Mouse (Mus musculus) small intestine, adult 2 months (tissue): ENCODE results near the gene Il19. TPM values are rescaled to one million over a fixed set of nuclear protein-coding genes. Genes with fewer than 3 reads are reported as not detected.

Experiments
- H3K27ac ChIP-seq: fragments of 200-500 bp; 2 replicates; pipeline ENCODE4 v1.5.1; 2012; ENCODE audit warnings: low read depth, low read length, control low read depth, inconsistent platforms; ENCODE audit not compliant: insufficient read depth
- H3K27me3 ChIP-seq: fragments of 200-500 bp; 2 replicates; pipeline ENCODE4 v1.6.1; 2012; ENCODE audit warnings: mild to moderate bottlenecking, moderate library complexity, low read length, inconsistent platforms; ENCODE audit not compliant: control insufficient read depth, insufficient read depth
- H3K36me3 ChIP-seq: fragments of 200-500 bp; 2 replicates; pipeline ENCODE4 v1.6.1; 2012; ENCODE audit warnings: mild to moderate bottlenecking, low read length, control low read depth, inconsistent platforms; ENCODE audit not compliant: control insufficient read depth, insufficient read depth
- H3K4me1 ChIP-seq: fragments of 200-500 bp; 2 replicates; pipeline ENCODE4 v1.6.1; 2012; ENCODE audit warnings: low read length, inconsistent platforms, mixed read lengths; ENCODE audit not compliant: control insufficient read depth, insufficient read depth, insufficient read length
- H3K4me3 ChIP-seq: fragments of 200-500 bp; 2 replicates; pipeline ENCODE4 v1.5.1; 2012; ENCODE audit warnings: low read depth, mild to moderate bottlenecking, control low read depth, inconsistent platforms, low read length, moderate library complexity
- CTCF ChIP-seq: fragments of 200-500 bp; IDR thresholded peaks from 2 replicates; pipeline ENCODE4 v1.5.1; 2012; ENCODE audit warnings: low read depth, mild to moderate bottlenecking, control low read depth, inconsistent platforms, low read length, moderate library complexity, mixed read lengths; ENCODE audit not compliant: insufficient replicate concordance, insufficient read length; ENCODE audit errors: extremely low read depth
- POLR2A ChIP-seq: fragments of 200-500 bp; IDR thresholded peaks from 2 replicates; pipeline ENCODE4 v1.6.1; 2012; ENCODE audit warnings: low read depth, mild to moderate bottlenecking, control low read depth, inconsistent platforms, low read length, moderate library complexity
- WGBS: fragments of 180-500 bp; shearing (Covaris S2); methylation state at CpG from one replicate; pipeline ENCODE4 v1.1.7; 2018; 5-methylcytosine and 5-hydroxymethylcytosine counted together
- polyA plus RNA-seq: library from polyadenylated mRNA; depleted of rRNA; stranded (reverse); fragments of >200 nt; gene quantifications from 2 replicates; pipeline ENCODE4 v1.2.3, GENCODE M21; 2012; rRNA removed

The Il19 gene
- polyA plus RNA-seq: not detected in 2 replicates

GRCm38 (mm10) chr1:130940065-130940687 lies at the start of gene Il19:
Il19 (minus strand) TSS chr1:130940115.
- TF ChIP-seq POLR2A (no peak), CTCF (no peak)
- Histone ChIP-seq H3K4me3 (no peak within 1 kb of the TSS), H3K27ac (no peak within 1 kb of the TSS), H3K36me3 (no peaks in the 10 kb centered on the region), H3K4me1 (no peaks in the 10 kb centered on the region), H3K27me3 (no peaks in the 10 kb centered on the region)
- 66% methylated on average over 4 of the region's 4 CpGs for WGBS

- Histone ChIP-seq H3K27ac (peak overlapping the region; percentile 58), H3K4me1 (no peaks in the 10 kb centered on the region; the same call in 1 of the 2 replicates), H3K27me3 (no peaks in the 10 kb centered on the region), H3K36me3 (no peaks in the 10 kb centered on the region), H3K4me3 (no peak overlapping the region)
- TF ChIP-seq POLR2A: no peak
- no peak for TF ChIP-seq CTCF
- 8% methylated on average over 3 of the region's 3 CpGs for WGBS
Measured at GRCm38 (mm10) chr1:130989331-130989730, 49.4 kb upstream of the Il19 start.

GRCm38 (mm10) chr1:130987418-130987817 lies 47.5 kb upstream of the Il19 start:
- H3K4me3 ChIP-seq: no peak overlapping the region
- no peaks in the 10 kb centered on the region for H3K27me3 ChIP-seq
- no peak overlapping the region for H3K27ac ChIP-seq
- TF ChIP-seq CTCF: peak; percentile 30; the same call in 1 of the 2 replicates
- TF ChIP-seq POLR2A: no peak
- H3K4me1 ChIP-seq: no peaks in the 10 kb centered on the region; the same call in 1 of the 2 replicates
- no peaks in the 10 kb centered on the region for H3K36me3 ChIP-seq

DNA sequence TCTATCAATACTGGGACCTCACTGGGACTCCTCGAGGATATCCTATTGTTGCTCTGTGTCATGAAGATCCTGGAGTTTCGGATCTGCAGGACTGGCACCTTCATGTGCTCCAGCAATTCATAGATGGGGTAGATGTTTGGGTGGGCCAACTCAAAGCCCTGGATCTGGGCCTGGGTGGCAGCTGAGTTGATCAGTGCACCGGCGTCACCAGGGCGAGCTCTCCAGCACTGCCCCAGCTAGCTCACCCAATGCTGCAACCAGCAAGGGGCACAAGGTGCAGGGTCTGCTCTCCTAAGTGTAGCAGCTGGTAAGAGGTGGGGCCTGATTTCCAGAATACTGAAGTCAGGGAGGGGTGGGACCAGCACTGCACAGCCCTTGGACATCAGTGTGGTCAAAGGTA lies 47.1 kb upstream of the Il19 start:
- no peak overlapping the region for H3K4me3 ChIP-seq
- H3K27me3 ChIP-seq: no peaks in the 10 kb centered on the region
- TF ChIP-seq POLR2A: no peak
- TF ChIP-seq CTCF: no peak
- no peak overlapping the region for H3K27ac ChIP-seq
- H3K36me3 ChIP-seq: no peaks in the 10 kb centered on the region
- H3K4me1 ChIP-seq: no peaks in the 10 kb centered on the region; the same call in 1 of the 2 replicates
- 90% methylated on average over 5 of the region's 5 CpGs for WGBS

GRCm38 (mm10) chr1:130984441-130984840 lies 44.5 kb upstream of the Il19 start:
- Histone ChIP-seq H3K27ac (no peak overlapping the region), H3K4me3 (no peak overlapping the region), H3K27me3 (no peaks in the 10 kb centered on the region), H3K4me1 (no peaks in the 10 kb centered on the region; the same call in 1 of the 2 replicates), H3K36me3 (no peaks in the 10 kb centered on the region)
- TF ChIP-seq POLR2A (no peak), CTCF (peak; percentile 40; the same call in 1 of the 2 replicates)
- 22% methylated on average over 7 of the region's 7 CpGs for WGBS

- Histone ChIP-seq H3K27me3 (no peaks in the 10 kb centered on the region), H3K27ac (no peak overlapping the region), H3K4me3 (no peak overlapping the region), H3K36me3 (no peaks in the 10 kb centered on the region), H3K4me1 (no peaks in the 10 kb centered on the region)
- WGBS: 48% methylated on average over 1 of the region's 1 CpGs
- TF ChIP-seq POLR2A (no peak), CTCF (peak; percentile 26; the same call in 1 of the 2 replicates)
Measured at GRCm38 (mm10) chr1:130979455-130979854, 39.5 kb upstream of the Il19 start.

DNA sequence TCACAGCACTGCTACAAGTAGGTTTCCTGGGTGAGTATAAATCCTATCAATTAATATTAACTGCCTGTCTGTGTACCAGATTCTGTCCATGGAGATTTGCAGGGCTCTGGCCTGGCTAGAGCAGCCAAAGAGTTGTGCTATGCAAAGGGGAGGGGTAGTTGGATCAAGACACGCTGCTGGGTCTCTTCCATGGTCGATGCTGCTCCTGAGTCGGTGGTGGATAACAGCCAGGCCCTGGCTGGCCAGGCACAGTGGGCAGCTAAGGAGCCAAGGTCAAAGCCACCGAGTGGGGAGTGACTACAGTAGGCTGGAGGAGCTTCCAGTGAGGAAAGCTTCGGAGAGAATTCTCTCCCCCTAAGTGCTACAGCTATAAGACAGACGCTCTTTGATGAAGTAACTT lies 24.0 kb upstream of the Il19 start:
- Histone ChIP-seq H3K36me3 (no peaks in the 10 kb centered on the region), H3K27me3 (no peaks in the 10 kb centered on the region), H3K27ac (no peak overlapping the region), H3K4me1 (no peaks in the 10 kb centered on the region), H3K4me3 (no peak overlapping the region)
- WGBS: 70% methylated on average over 6 of the region's 6 CpGs
- TF ChIP-seq CTCF (no peak), POLR2A (no peak)
